Mouse (Mus musculus): Measurements from ENCODE around the gene Atg5. TPM values are rescaled to one million over a fixed set of nuclear protein-coding genes. Genes with fewer than 3 reads are reported as not detected.

Gene Atg5
- polyA plus RNA-seq, 1 experiment from 2014 or later: 45.7 TPM

MicroRNAs encoded within 50 kb of the gene (microRNA counts, 519-probe panel; counts per million panel counts)
- 2,389 counts per million, percentile 42 among the panel's probes with 10 or more counts for microRNA mmu-miR-1929

Small RNA genes within 50 kb of the gene (microRNA-seq; reads per million reads assigned to microRNA genes)
- gene Mir1929: 2.4 reads per million, percentile 9 among the genes with 10 or more reads in this experiment

Other genes with a start within 250 kb of the Atg5 start
- gene Crybg1, start 119.5 kb upstream of the Atg5 start, polyA plus RNA-seq (2015; fragmentation: Nextera tagmentation; extraction: Ambion mirVana): 0.14 and 0.18 TPM in 2 replicates